Mouse (Mus musculus): ENCODE results near the gene Lrfn5. TPM values are rescaled to one million over a fixed set of nuclear protein-coding genes. Genes with fewer than 3 reads are reported as not detected.

Gene Lrfn5
- polyA plus RNA-seq (2016; fragmentation: Nextera tagmentation; extraction: Ambion mirVana) = 5.6 and 5.7 TPM in 2 replicates

DNA sequence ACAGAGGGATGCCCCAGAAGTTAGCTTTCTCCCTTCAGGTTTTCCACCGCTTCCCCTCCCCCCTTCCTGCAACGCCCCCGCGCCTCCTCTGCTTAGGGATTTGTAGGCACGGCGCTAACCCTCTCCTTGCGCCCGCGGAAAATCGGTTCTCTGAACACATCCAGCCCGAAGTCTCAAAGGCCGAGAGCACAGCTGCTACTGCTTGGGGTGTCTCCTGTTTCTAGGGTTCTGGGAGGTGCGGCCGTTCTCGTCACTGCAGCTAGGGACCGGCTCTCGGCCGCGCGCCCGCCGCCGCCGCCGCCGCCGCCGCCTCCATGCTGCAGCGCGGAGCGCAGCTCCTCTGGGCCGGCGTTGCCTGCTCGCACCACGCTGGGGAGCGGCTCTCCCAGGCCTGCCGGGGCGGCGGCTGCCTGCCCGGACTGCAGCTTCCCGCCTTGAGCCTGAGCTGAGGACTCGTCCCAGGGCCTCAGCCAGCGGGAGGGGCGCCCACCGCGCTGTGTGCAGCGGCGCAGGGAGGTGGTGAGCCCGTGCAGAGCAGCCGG lies at the start of gene Lrfn5:
Gene Lrfn5 (plus strand): TSS at position 322 of the 542 bp plus-strand sequence.
- Histone ChIP-seq H3K27me3 (peaks cover 41% of the 10 kb centered on the region), H3K9ac (peak within 1 kb of the TSS; percentile 58), H3K36me3 (no peaks in the 10 kb centered on the region), H3K4me1 (0 out of 2 replicates have a peak, but pooled peaks cover 13% of the 10 kb centered on the region), H3K27ac (0 out of 2 replicates have a peak within 1 kb of the TSS, but pooled peaks have one; percentile 41), H3K4me3 (peak within 1 kb of the TSS; percentile 63), H3K4me2 (replicated peaks) (peak within 1 kb of the TSS; percentile 81), H3K9me3 (no peaks in the 10 kb centered on the region)
- ATAC-seq (ENCODE audit: insufficient number of reproducible peaks, insufficient read depth, low FRiP score, low TSS enrichment) = peak; percentile 82
- under 1% methylated on average over 46 of the region's 50 CpGs for WGBS

DNA sequence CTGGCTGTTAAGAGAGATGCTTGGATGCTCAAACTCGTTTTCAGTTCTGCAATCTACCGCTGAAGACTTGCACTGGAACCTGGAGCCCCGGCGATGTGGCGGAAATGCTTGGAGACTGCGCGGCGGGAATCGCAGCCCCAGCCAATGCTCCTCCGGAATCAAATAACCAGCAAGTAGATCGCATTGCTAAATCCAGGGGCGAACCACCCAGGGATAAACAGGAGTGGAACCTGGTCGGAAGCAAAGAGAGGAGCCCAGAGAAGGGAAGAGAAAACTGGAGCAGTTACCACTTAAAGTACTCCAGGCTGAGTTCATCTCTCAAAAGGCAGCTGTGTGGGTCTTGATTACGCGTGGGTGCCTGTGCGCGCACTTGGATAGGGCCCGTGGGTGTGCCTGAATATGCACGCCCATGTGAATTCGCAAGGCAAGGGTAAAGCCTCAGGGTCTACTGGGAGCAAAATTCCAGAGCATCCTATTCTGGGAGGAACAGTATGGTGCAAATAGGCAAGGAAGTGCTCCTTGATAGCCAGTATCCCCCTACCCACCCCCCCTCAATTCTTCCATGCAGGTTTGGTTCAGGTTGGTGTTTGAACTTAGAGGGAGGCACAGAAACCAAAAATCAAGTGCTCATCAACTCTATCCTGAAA lies 1.3 kb upstream of the Lrfn5 start:
- H3K27me3 ChIP-seq = peaks cover 41% of the 10 kb centered on the region
- peak overlapping the region; percentile 43 for H3K4me2 ChIP-seq (replicated peaks)
- H3K4me3 ChIP-seq = peak overlapping the region; percentile 25
- H3K4me1 ChIP-seq = 0 out of 2 replicates have a peak, but pooled peaks cover 13% of the 10 kb centered on the region
- H3K9ac ChIP-seq = no peak overlapping the region
- ATAC-seq (ENCODE audit: insufficient number of reproducible peaks, insufficient read depth, low FRiP score, low TSS enrichment) = no peak
- WGBS = 3% methylated on average over 20 of the region's 20 CpGs
- H3K36me3 ChIP-seq = no peaks in the 10 kb centered on the region
- H3K9me3 ChIP-seq = no peaks in the 10 kb centered on the region
- no peak overlapping the region for H3K27ac ChIP-seq

DNA sequence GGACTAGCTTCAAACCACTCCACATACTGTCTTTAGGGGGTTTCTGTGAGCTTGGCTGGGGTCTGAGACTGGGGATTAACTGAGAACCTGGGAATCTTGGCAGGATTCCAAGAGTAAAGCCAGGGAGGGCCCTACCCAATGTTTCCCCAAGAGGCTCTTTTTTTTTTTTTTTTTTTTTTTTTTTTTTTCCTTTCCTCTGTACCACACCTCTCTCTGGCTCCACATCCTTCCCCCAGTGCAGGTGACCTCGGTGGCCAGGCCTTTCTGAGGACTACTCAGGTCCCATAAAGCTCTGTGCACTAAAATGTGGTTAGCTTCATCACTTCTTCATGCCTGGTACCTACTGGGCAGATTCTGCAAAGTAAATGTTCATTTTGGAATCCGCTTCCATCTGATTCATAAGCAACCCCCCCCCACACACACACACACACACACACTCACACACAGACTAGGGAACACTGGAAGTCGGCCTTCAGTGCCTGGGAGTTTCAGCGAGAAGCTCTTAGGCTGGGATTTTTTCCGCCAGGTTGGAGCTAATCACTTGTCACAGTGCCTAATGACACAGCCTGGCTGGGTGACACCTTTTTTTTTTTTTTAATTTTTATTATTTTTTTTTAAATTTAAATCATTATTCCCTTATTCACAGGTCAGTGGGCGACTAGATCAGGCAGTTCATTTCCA lies 662 bp upstream of the Lrfn5 start:
- Histone ChIP-seq H3K9ac (no peak overlapping the region), H3K4me2 (replicated peaks) (peak overlapping the region; percentile 81), H3K27ac (no peak overlapping the region), H3K36me3 (no peaks in the 10 kb centered on the region), H3K9me3 (no peaks in the 10 kb centered on the region), H3K4me3 (peak overlapping the region; percentile 63), H3K4me1 (0 out of 2 replicates have a peak, but pooled peaks cover 13% of the 10 kb centered on the region), H3K27me3 (peaks cover 41% of the 10 kb centered on the region)
- 3% methylated on average over 6 of the region's 6 CpGs for WGBS
- no peak for ATAC-seq (ENCODE audit: insufficient number of reproducible peaks, insufficient read depth, low FRiP score, low TSS enrichment)

DNA sequence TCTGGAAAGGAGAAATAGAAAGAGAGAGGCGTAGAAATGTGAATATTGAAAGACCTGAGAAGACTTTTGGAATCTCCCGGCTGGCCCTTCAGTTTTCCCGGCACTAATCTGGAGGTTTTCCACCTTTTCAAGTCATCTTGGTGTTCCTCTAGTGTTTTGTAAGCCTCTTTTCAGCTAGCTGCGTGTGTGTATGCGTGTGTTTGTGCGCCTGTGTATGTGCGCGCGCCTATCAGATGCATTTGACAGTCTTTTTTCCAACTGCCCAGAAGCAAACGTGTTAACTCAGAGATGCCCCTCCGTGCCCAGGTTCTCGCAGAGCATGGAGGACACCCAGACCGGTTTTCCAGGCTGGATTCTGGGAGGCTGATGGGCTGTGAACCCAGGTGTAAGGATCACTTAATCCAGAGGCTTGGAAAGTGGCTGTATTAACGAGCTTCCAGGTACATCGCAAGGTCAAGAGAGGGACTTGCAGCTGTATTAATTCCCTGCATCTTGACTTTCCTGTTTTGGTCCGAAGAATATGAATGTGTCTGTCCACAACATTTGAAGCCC lies 757 bp downstream of the Lrfn5 start:
- ATAC-seq (ENCODE audit: insufficient number of reproducible peaks, insufficient read depth, low FRiP score, low TSS enrichment) = no peak
- Histone ChIP-seq H3K27me3 (peaks cover 41% of the 10 kb centered on the region), H3K9ac (peak overlapping the region; percentile 25; the same call in 1 of the 2 replicates)

DNA sequence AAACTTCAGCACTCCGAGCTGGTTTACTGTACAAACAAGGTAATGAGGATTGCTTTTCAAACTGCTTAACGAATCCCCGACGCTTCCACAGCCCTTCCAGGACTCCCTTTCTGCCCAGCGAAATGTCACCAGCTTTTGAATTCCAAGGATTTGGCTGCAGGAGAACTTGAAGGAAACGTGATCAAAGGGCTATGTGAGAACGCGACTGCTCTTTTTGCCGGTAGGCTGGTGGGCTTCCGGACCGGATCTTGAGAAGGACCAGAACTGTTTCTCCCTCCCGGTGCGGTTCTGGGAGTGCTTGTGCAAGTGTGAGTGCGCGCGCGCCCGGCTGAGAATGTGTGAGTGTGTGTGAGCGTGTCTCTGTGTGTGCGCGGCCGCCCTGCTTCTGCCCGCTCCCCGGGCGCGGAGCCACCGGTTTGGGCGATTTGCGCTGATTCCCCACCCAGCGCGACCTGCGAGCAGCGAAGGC lies 1.3 kb downstream of the Lrfn5 start:
- no peak overlapping the region for H3K27ac ChIP-seq
- WGBS = under 1% methylated on average over 33 of the region's 33 CpGs
- H3K4me2 ChIP-seq (replicated peaks) = peak overlapping the region; percentile 81
- no peaks in the 10 kb centered on the region for H3K9me3 ChIP-seq
- H3K4me3 ChIP-seq = peak overlapping the region; percentile 63
- H3K36me3 ChIP-seq = no peaks in the 10 kb centered on the region
- H3K27me3 ChIP-seq = peaks cover 41% of the 10 kb centered on the region
- peak overlapping the region; percentile 28 for H3K9ac ChIP-seq
- H3K4me1 ChIP-seq = 0 out of 2 replicates have a peak, but pooled peaks cover 13% of the 10 kb centered on the region
- no peak for ATAC-seq (ENCODE audit: insufficient number of reproducible peaks, insufficient read depth, low FRiP score, low TSS enrichment)

More for the DNA sequence above, 757 bp downstream of the Lrfn5 start:
- 2% methylated on average over 16 of the region's 16 CpGs for WGBS
- Histone ChIP-seq H3K4me2 (replicated peaks) (peak overlapping the region; percentile 81), H3K4me3 (peak overlapping the region; percentile 63), H3K36me3 (no peaks in the 10 kb centered on the region), H3K9me3 (no peaks in the 10 kb centered on the region), H3K4me1 (0 out of 2 replicates have a peak, but pooled peaks cover 13% of the 10 kb centered on the region), H3K27ac (no peak overlapping the region)

DNA sequence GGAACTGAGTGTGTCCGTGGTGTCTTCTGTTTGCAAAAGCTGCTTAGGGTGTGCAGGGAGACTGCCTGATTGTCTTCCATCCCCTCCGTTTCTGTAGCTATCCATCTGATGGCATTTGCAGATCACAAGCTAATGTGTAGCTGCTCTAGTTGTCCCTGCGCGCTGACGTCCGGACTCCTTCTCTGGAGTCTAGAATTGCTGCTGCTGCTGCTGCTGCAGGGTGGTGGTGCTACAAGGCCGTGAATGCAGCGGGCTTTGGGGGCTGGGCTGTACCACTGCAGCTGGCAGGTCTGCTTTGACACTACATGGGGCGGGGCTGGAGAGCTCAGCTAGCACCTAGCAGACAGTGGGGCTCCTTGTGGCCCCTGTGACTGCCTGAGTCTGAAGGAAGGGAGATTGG lies 3.2 kb downstream of the Lrfn5 start:
- peak overlapping the region; percentile 27 for H3K4me2 ChIP-seq (replicated peaks)
- peaks cover 33% of the 10 kb centered on the region for H3K27me3 ChIP-seq
- H3K4me3 ChIP-seq = no peak overlapping the region

DNA sequence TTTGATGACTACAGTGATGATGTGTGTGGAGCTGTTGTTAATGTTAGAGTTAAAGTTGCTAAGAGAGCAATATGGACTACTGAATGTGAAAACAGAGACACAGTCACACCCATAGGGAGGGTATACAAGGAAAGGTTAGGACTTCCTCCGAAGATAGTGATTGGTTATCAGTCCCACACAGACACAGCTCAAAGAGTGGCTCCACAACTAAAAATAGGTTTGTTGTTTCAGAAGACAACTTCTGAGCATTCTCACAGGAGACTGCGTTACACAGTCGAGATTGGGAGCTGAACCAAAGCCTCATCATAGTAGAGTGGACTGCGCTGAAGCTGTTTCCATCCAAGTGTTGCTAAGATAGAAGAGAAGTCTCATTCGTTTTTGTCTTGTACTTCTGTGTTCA lies 57.0 kb downstream of the Lrfn5 start:
- no peaks in the 10 kb centered on the region for H3K36me3 ChIP-seq
- no peak overlapping the region for H3K27ac ChIP-seq
- 84% methylated on average over 5 of the region's 5 CpGs for WGBS
- no peak overlapping the region for H3K4me2 ChIP-seq (replicated peaks)
- H3K9me3 ChIP-seq = no peaks in the 10 kb centered on the region
- H3K27me3 ChIP-seq = no peaks in the 10 kb centered on the region
- H3K4me1 ChIP-seq = no peaks in the 10 kb centered on the region
- no peak overlapping the region for H3K4me3 ChIP-seq
- ATAC-seq (ENCODE audit: insufficient number of reproducible peaks, insufficient read depth, low FRiP score, low TSS enrichment) = no peak
- no peak overlapping the region for H3K9ac ChIP-seq

More for the DNA sequence above, 3.2 kb downstream of the Lrfn5 start:
- no peak overlapping the region for H3K27ac ChIP-seq
- no peaks in the 10 kb centered on the region for H3K9me3 ChIP-seq
- H3K4me1 ChIP-seq = 0 out of 2 replicates have a peak, but pooled peaks cover 13% of the 10 kb centered on the region
- ATAC-seq (ENCODE audit: insufficient number of reproducible peaks, insufficient read depth, low FRiP score, low TSS enrichment) = no peak
- H3K9ac ChIP-seq = no peak overlapping the region
- no peaks in the 10 kb centered on the region for H3K36me3 ChIP-seq
- WGBS = 1% methylated on average over 9 of the region's 9 CpGs

DNA sequence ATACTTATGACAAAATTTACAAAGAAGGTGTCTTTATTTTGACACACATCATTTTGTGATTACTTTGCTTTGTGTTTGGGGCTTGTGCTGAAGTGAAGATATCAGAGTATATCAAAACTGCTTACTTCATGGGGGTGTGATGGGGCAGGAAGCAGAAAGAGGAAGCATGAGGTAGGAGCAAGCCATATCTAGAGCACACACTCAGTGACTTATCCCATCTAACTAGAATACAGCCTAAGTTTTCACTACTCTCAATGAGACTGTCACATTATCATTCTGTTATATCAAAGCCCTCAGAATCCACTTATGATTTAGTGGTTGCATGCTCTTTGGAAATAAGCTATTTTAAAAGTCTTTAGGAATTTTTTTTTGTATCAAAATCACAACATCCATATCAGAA lies 77.4 kb downstream of the Lrfn5 start:
- H3K4me1 ChIP-seq = no peaks in the 10 kb centered on the region
- H3K9me3 ChIP-seq = no peaks in the 10 kb centered on the region
- H3K4me2 ChIP-seq (replicated peaks) = no peak overlapping the region
- no peak overlapping the region for H3K4me3 ChIP-seq
- no peak overlapping the region for H3K9ac ChIP-seq
- ATAC-seq (ENCODE audit: insufficient number of reproducible peaks, insufficient read depth, low FRiP score, low TSS enrichment) = no peak
- no peaks in the 10 kb centered on the region for H3K27me3 ChIP-seq
- H3K27ac ChIP-seq = no peak overlapping the region
- H3K36me3 ChIP-seq = no peaks in the 10 kb centered on the region

DNA sequence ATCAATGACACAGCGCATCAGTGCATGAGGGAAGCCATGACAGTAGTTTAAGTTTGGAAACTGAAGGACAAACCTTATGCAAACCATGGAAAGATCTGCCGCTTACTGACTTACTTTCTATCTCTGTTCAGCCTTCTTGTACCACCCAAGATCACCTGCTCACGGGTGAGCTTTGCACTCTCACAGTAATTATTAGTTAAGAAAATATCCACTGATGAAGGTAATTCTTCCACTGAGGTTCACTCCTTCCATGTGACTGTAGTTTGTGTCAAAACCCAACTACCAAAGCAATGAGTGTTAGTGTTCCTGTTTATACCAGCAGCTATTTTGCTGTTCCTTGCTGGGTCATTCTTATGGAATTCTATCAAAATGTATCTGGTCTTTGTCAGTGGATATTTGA lies 84.9 kb downstream of the Lrfn5 start:
- 88% methylated on average over 3 of the region's 3 CpGs for WGBS
- Histone ChIP-seq H3K36me3 (no peaks in the 10 kb centered on the region), H3K9ac (no peak overlapping the region), H3K9me3 (no peaks in the 10 kb centered on the region), H3K4me3 (no peak overlapping the region), H3K4me1 (no peaks in the 10 kb centered on the region), H3K27me3 (no peaks in the 10 kb centered on the region), H3K27ac (no peak overlapping the region), H3K4me2 (replicated peaks) (no peak overlapping the region)
- no peak for ATAC-seq (ENCODE audit: insufficient number of reproducible peaks, insufficient read depth, low FRiP score, low TSS enrichment)

DNA sequence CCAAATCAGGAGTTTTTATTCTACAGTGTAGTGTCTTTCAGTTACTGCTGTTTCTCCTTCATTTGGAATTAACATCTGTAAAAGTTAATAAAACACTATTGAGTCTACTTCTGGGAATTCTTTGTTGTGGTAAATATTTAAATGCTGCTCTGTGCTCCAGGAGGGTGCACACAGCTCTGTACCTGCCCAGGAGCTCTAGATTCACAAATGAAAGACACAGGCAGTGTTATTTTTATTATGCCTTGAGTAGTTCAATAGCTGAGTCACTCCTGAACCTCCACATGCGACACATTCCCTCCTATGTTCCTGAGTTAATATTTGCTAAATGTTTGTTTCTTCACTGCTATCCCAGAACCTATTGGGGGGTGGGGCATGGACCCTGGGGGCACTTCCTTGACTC lies 87.1 kb downstream of the Lrfn5 start:
- Histone ChIP-seq H3K9me3 (no peaks in the 10 kb centered on the region), H3K4me2 (replicated peaks) (no peak overlapping the region), H3K27me3 (no peaks in the 10 kb centered on the region), H3K9ac (no peak overlapping the region), H3K36me3 (no peaks in the 10 kb centered on the region), H3K27ac (no peak overlapping the region), H3K4me3 (no peak overlapping the region), H3K4me1 (no peaks in the 10 kb centered on the region)
- 77% methylated on average over 1 of the region's 1 CpGs for WGBS
- ATAC-seq (ENCODE audit: insufficient number of reproducible peaks, insufficient read depth, low FRiP score, low TSS enrichment) = no peak

DNA sequence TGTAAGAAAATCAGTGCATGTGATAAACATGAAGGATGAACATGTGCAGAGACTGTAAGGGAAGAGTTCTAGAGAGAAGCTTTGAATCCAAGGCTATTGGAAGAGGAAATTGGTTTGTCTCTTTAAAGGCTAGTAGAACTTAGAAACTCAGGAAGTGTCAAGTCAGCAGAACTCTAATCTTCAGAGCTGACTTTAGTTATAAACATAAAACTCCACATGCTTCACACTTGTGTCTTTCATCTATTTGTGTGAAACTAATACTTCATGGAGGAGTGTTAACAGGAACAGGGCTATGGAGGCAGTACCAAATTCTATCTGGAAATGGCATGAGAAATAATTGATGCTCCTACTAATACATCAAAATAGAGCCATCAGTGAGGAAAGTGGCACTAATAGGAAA lies 101.6 kb downstream of the Lrfn5 start:
- H3K4me1 ChIP-seq = no peaks in the 10 kb centered on the region

More for the DNA sequence above, 101.6 kb downstream of the Lrfn5 start:
- ATAC-seq (ENCODE audit: insufficient number of reproducible peaks, insufficient read depth, low FRiP score, low TSS enrichment) = no peak
- Histone ChIP-seq H3K4me2 (replicated peaks) (no peak overlapping the region), H3K27ac (no peak overlapping the region), H3K4me3 (no peak overlapping the region), H3K27me3 (no peaks in the 10 kb centered on the region), H3K9me3 (no peaks in the 10 kb centered on the region), H3K9ac (no peak overlapping the region), H3K36me3 (no peaks in the 10 kb centered on the region)

Measured in embryonic facial prominence, embryonic 12.5 days (tissue).